Mouse (Mus musculus) kidney, adult 18-20 months (tissue): ENCODE measurements around the gene D430041D05Rik.
A peak's percentile ranks its signal among the peaks of the same experiment; 100 is the strongest.

Experiments
- DNase-seq: peaks from one replicate; pipeline ENCODE4 v3.0.0; 2021

D430041D05Rik gene

DNA sequence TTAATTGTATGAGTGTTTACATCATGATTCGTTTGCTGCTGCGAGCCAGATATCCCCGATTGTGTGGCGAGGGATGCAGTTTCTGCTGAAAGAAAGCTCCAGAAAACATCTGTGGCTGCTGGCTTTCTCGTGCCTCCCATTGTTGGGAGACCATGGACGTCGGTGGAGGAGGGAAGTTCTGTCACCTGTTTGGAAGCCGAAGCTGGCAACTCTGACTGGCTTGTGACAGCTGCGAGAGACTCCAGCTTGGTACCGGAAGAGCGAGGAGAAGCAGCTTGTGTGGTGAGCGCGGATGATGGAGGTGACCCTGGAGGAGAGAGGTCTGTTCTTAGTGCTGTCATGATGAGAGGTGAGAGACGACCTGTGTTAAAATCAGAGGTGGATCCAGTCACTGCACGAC, 154.2 kb downstream of the D430041D05Rik start:
- DNase-seq = no peak

GRCm38 (mm10) chr2:104254944-104255343, 155.9 kb downstream of the D430041D05Rik start:
- DNase-seq = no peak

DNA sequence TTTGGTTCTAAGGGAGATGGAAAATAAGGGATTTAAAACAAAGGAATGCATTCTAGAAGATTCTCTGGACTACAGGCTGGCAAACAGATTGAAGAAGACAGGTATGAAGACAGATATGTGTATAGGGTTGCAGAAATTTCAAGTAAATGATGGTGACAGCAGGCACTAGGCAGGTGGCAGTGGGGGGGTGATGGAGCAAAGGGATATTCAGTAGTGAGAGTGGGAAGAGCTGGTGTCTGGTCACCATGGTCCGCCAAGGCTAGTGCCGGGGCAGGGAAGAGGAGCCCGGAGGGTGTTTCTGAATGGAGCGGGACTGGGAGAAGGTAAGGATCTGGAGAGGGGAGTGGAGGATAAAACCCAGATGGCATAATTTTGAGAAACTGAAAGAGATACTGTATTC, 157.5 kb downstream of the D430041D05Rik start:
- DNase-seq = no peak

- DNase-seq = no peak
Observed at GRCm38 (mm10) chr2:104251647-104252046, 159.2 kb downstream of the D430041D05Rik start.

DNA sequence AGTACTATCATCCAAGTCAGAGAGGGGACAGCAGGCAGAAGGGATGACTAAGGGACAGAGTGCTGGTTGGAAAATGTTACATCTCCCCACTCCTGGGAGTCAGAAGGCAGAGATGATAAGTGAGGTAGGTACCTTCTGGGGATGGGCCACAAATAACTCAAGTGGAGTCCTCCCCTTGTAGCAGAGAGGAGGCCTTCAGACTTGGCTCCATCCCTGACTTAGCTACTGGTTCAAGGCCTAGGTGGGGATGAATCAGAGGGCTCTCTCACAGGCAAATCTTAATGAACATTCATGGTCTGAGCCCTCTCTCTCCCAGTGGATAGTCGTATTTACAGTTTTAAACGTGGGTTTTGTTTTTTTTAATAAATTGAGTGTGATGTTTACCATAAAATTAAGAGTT, 161.0 kb downstream of the D430041D05Rik start:
- DNase-seq = no peak

GRCm38 (mm10) chr2:104246851-104247250, 164.0 kb downstream of the D430041D05Rik start:
- DNase-seq = no peak

- DNase-seq = no peak
Observed at GRCm38 (mm10) chr2:104242055-104242454, 168.8 kb downstream of the D430041D05Rik start.

GRCm38 (mm10) chr2:104237141-104237540, 173.7 kb downstream of the D430041D05Rik start:
- no peak for DNase-seq

DNA sequence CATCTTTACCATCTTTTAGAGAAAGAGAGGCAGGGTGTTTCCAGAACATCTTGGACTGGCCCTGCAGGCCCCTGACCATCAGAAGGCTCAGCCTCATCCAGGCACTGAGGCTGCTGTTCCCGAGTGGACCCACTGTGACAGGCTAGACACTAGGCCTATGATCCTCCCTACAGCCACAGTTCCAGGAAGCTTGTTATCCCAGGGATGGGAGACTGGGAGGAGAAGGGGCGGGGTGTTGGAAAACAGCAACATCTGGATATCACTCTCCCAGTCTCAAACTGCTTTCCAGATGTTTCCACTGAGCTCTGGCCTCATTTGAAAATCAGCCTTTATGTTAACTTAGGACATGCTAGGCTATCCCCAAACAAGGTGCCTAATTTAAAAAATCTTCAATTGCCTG, 180.4 kb downstream of the D430041D05Rik start:
- no peak for DNase-seq

DNA sequence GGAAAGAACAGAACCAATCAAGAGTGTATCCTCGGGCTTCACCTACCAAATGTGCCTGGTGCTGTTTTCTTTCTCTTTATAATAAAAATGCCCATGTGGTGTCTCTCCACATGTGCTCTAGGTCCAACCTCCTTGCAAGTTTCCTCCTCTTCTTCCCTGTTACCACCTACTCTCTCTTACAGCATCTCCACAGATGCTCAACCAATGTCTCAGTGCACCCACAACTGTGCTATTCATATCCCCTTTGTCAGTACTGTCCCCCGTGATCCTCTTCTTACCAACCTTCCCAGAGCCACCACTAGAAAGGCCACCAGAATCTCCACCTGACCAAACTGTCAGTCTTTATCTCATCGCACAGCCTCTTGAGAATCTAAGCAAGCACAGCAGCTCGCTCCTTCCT, 184.8 kb downstream of the D430041D05Rik start:
- DNase-seq = no peak

DNA sequence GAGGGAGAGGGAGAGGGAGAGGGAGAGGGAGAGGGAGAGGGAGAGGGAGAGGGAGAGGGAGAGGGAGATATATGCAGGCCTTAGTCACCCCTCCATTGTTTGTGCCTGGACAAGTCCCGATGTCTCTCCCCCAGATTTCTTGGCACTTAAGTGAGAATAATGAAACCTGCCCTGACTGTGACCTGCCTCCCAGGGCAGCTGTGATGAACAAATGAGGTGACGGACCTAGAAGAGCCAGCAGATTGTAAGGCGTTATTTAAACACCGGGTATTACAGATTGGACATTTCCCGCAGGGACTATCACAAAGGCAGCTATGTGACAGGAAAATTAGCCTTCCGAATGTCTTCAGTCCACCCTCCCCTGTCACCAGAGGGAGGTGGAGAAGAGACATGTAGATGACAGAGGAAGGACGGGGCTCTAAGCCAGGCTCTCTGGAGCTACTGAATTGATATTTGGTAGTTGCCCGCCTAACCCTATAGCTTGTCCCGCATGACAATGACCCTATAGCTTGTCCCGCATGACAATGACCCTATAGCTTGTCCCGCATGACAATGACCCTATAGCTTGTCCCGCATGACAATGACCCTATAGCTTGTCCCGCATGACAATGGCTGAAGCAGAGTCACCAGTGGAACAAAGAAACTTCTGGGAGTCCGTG, 191.0 kb downstream of the D430041D05Rik start:
- DNase-seq = no peak

DNA sequence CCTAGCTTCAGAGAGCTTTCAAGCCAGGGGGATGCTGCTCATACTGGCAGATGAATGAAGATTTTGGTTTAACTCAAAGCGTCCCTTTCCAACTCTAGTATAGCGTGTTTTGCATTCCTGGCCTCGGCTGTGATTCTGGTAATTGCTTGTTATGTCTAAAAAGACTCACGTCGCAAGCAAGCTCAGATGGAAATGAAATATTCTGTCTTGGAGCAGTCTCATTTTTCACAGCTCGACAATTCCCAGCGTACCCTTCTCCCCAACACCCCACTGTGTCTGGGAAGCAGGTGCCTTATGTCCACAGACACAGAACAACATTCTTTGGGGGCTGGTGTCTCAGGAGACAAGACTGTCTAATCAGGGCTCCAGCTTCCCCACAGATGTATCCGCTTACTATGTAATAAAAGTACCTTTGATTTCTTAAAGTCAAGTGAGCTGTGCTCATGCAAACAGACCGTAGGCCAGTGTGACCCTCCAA, 192.2 kb downstream of the D430041D05Rik start:
- no peak for DNase-seq

DNA sequence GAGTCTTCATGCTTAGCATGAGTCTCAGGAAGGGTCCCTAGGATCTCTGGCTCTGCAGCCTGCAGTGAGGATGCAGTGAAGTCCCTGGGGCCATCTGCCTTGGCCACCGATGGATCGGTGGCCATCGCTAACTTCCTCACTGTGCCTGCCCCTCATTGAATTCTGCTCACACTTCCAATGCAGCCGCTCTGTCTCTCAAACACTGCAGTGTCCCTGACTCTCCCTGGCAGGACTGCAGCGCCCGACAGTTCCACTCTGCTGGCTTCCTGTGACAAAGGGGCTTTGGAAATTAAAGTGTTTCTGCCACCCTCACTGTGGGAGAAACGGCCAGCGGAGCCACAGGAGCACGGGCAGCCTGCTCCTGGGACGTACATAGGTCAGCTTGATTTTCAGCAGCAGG, 192.7 kb downstream of the D430041D05Rik start:
- no peak for DNase-seq

DNA sequence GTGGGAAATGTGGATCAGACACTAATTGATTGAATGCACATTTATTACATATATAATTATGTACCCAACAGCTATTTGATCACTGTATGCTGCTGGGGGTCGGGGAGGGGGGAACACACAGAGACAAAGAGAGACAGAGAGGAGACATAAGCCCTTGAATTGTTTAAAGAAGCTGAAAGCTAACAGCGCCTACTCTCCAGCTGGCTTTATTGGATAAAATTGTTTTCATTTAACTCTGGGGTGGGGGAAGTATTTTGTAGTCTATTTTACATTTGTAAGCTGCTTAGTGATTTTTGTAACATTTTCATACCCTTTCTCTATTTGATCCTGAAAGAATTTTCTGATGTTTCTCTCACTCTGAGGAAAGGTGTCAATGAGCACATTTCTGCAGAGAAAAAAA, 201.4 kb downstream of the D430041D05Rik start:
- no peak for DNase-seq

DNA sequence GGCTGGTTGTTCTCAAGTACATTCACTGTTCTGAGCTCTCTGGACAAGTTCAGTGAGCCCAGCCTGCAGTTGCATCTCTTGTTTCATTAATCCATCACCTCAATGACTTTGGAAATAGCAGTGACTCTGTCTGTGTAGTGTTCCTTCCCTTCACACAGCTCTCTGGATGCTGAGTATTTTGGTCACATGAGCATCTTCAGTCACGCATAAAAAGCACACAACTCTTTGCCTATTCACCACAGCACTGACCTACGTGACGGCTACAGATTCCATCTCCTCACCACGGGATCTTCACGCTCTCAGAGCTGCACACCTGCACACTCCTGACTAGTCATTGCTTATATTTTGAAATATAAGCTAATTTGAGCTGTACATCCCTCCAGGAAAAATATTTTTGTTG, 202.4 kb downstream of the D430041D05Rik start:
- no peak for DNase-seq

GRCm38 (mm10) chr2:104207948-104208347, 202.9 kb downstream of the D430041D05Rik start:
- DNase-seq = no peak

DNA sequence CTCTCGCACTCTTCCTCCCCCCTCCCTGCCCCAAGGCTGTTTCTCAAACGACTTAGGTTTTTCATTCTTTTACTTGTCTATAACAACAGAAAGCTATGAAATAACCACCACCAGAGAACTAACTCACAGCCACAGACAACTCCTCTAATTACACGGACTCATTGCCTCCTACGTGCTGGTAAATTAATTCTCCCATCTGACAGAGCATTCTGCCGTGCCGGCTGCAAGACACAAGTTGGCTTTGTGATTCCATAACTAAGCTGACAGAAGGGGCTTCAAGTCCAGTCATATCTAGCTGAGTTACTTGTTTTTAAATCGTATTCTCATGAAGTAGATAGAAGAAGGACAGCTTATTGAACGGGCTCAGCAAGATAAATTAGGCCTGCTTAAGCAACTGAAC, 205.2 kb downstream of the D430041D05Rik start:
- no peak for DNase-seq

DNA sequence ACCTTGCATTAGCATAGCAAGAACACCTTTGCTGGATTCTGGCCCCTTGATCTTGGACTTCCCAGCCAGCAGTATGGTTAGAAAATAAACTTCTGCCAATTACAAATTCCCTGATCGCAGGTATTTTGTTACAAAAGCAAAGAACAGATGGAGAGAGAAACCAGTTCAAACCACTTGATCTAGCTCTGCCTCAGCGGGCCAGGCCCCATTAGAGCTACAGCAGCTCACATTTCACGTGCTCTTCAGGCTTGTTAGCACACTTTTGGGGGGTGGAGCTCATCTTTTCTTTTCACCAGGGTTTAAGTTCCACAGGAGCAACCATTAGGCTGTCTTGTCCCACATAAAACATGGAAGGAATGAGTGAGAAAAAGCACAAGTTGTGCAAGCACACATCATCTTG, 210.6 kb downstream of the D430041D05Rik start:
- no peak for DNase-seq

DNA sequence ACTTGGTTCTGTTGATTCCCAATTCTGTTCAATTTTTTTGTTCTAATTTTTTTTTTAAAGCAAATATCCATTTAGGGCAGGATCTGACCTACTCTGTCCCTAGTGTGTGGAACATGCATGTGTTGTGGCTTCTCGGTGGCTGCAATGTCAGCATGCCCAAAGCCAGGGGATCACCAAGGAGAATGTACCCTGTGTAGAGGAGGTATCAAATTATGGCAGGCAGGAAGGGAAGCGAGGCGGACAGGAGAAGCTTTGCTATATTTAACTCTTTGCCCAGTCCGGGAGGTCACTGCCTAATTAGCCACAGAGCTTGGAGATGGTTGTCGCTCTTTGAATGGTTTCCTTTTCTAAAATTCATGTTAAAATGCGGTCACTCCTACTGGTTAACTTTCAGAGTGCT, 212.6 kb downstream of the D430041D05Rik start:
- DNase-seq = no peak

- no peak for DNase-seq
Observed at GRCm38 (mm10) chr2:104197281-104197680, 213.5 kb downstream of the D430041D05Rik start.

DNA sequence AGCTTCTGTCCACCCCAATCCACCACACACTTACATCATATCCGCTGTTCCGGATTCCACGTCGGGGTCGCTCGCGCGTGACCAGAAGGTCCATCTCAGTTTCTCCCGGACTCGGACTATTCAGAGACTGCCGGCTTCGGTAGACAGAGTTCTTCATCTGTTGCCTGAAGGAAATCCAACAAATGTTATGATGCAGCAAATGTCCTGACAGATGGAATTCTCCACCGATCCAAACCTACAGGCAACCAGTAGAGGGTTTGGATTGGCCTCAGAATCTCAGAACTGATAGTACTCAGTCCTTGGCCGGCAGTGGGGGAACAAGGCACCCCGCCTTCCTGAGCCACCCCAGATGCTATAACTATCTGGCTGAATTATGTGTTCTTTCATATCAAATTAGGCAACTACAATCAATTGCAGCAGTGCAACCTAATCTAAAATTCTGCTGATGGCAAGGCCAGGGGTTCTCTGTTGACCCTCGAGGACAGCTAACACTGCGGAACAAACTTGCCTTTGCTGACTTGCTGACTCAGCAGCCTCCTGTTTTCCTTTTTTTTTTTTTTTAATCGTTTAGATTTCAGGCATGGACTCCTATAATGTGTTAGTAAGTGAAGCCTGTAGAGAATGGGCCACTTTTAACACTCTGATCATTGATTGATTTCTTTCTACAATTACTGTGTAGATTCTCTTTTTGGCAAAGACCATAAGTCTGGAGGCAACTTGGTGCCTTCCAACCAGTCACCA, 218.2 kb downstream of the D430041D05Rik start:
- DNase-seq = no peak

DNA sequence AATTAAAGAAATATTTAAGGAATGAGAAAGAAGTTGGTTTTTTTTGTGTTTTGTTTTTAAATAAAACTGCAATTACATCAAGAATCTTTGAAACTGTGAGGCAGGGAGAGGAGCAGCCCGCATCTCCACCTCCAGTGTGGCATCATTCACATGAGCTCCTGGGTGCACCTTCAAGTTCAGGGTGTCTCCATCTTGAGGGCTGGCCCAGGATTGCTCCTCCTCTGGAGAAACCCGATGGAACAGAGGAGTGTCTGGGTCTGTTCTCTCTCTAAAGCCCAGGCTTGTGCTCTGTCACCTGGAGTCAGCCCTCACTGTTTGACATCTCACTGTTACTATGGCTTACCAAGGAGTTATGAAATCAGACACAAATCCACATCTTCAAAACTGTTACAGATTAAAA, 219.1 kb downstream of the D430041D05Rik start:
- DNase-seq = no peak

- DNase-seq = peak; percentile 9
Observed at GRCm38 (mm10) chr2:104188859-104189258, 222.0 kb downstream of the D430041D05Rik start.

- no peak for DNase-seq
Observed at GRCm38 (mm10) chr2:104187073-104187472, 223.7 kb downstream of the D430041D05Rik start.

GRCm38 (mm10) chr2:104185616-104186015, 225.2 kb downstream of the D430041D05Rik start:
- no peak for DNase-seq
